Mouse (Mus musculus): ENCODE results near the gene Nudt14.
A peak's percentile ranks its signal among the peaks of the same experiment; 100 is the strongest.

The Nudt14 gene

GRCm38 (mm10) chr12:112950040-112950760, 8.3 kb upstream of the Nudt14 start:
- DNase-seq: peak; percentile 88

- DNase-seq: peak; percentile 49
Observed at GRCm38 (mm10) chr12:112947307-112947706, 5.4 kb upstream of the Nudt14 start.

- no peak for DNase-seq
Observed at GRCm38 (mm10) chr12:112943669-112944068, 1.7 kb upstream of the Nudt14 start.

- no peak for DNase-seq
Observed at GRCm38 (mm10) chr12:112941156-112941775, 658 bp downstream of the Nudt14 start.

- DNase-seq: no peak
Observed at GRCm38 (mm10) chr12:112940710-112941109, 1.2 kb downstream of the Nudt14 start.

GRCm38 (mm10) chr12:112940238-112940637, 1.7 kb downstream of the Nudt14 start:
- no peak for DNase-seq

GRCm38 (mm10) chr12:112938873-112939565, 2.9 kb downstream of the Nudt14 start:
- DNase-seq: no peak

GRCm38 (mm10) chr12:112938366-112938765, 3.6 kb downstream of the Nudt14 start:
- DNase-seq: no peak

- no peak for DNase-seq
Observed at GRCm38 (mm10) chr12:112937906-112938305, 4.0 kb downstream of the Nudt14 start.

GRCm38 (mm10) chr12:112932647-112933046, 9.3 kb downstream of the Nudt14 start:
- no peak for DNase-seq

- peak; percentile 69 for DNase-seq
Observed at GRCm38 (mm10) chr12:112929562-112930352, 12.2 kb downstream of the Nudt14 start, which contains the start of gene Jag2. TSS of gene Jag2 (minus strand) at chr12:112929776.

- peak; percentile 43 for DNase-seq
Observed at GRCm38 (mm10) chr12:112928401-112929241, 13.3 kb downstream of the Nudt14 start.

- no peak for DNase-seq
Observed at GRCm38 (mm10) chr12:112927265-112927664, 14.7 kb downstream of the Nudt14 start.

GRCm38 (mm10) chr12:112925950-112926349, 16.0 kb downstream of the Nudt14 start:
- no peak for DNase-seq

GRCm38 (mm10) chr12:112922541-112922940, 19.4 kb downstream of the Nudt14 start:
- no peak for DNase-seq

- no peak for DNase-seq
Observed at GRCm38 (mm10) chr12:112921518-112921917, 20.4 kb downstream of the Nudt14 start.

GRCm38 (mm10) chr12:112917906-112918305, 24.0 kb downstream of the Nudt14 start:
- peak; percentile 25 for DNase-seq

GRCm38 (mm10) chr12:112917486-112917885, 24.4 kb downstream of the Nudt14 start:
- DNase-seq: no peak

GRCm38 (mm10) chr12:112916698-112917400, 25.1 kb downstream of the Nudt14 start:
- DNase-seq: no peak

- DNase-seq: no peak
Observed at GRCm38 (mm10) chr12:112915587-112915986, 26.3 kb downstream of the Nudt14 start.

GRCm38 (mm10) chr12:112914527-112914926, 27.4 kb downstream of the Nudt14 start:
- DNase-seq: no peak

Data from lung, postnatal 14 days (tissue).